Mouse (Mus musculus): ENCODE data around the gene Il2.

Gene Il2

GRCm38 (mm10) chr3:37125655-37126054 is at the start of gene Il2:
Gene Il2, minus strand, starts transcription at chr3:37125959.
- DNase-seq (ENCODE audit: extremely low spot score, low read depth, low spot score): no peak

GRCm38 (mm10) chr3:37174711-37175572 is 49.2 kb upstream of the Il2 start:
- no peak for DNase-seq (ENCODE audit: extremely low spot score, low read depth, low spot score)

- DNase-seq (ENCODE audit: extremely low spot score, low read depth, low spot score): no peak
Observed at GRCm38 (mm10) chr3:37173285-37173684, 47.5 kb upstream of the Il2 start.

- DNase-seq (ENCODE audit: extremely low spot score, low read depth, low spot score): no peak
Observed at GRCm38 (mm10) chr3:37169283-37169682, 43.5 kb upstream of the Il2 start.

GRCm38 (mm10) chr3:37161096-37161495 is 35.3 kb upstream of the Il2 start:
- no peak for DNase-seq (ENCODE audit: extremely low spot score, low read depth, low spot score)

GRCm38 (mm10) chr3:37158246-37158645 is 32.5 kb upstream of the Il2 start:
- DNase-seq (ENCODE audit: extremely low spot score, low read depth, low spot score): no peak

GRCm38 (mm10) chr3:37157082-37157481 is 31.3 kb upstream of the Il2 start:
- DNase-seq (ENCODE audit: extremely low spot score, low read depth, low spot score): no peak

GRCm38 (mm10) chr3:37154396-37154795 is 28.6 kb upstream of the Il2 start:
- no peak for DNase-seq (ENCODE audit: extremely low spot score, low read depth, low spot score)

GRCm38 (mm10) chr3:37153004-37153403 is 27.2 kb upstream of the Il2 start:
- DNase-seq (ENCODE audit: extremely low spot score, low read depth, low spot score): no peak

GRCm38 (mm10) chr3:37152274-37152673 is 26.5 kb upstream of the Il2 start:
- no peak for DNase-seq (ENCODE audit: extremely low spot score, low read depth, low spot score)

- no peak for DNase-seq (ENCODE audit: extremely low spot score, low read depth, low spot score)
Observed at GRCm38 (mm10) chr3:37146810-37147209, 21.1 kb upstream of the Il2 start.

GRCm38 (mm10) chr3:37146406-37146805 is 20.6 kb upstream of the Il2 start:
- no peak for DNase-seq (ENCODE audit: extremely low spot score, low read depth, low spot score)

GRCm38 (mm10) chr3:37144979-37145378 is 19.2 kb upstream of the Il2 start:
- no peak for DNase-seq (ENCODE audit: extremely low spot score, low read depth, low spot score)

- DNase-seq (ENCODE audit: extremely low spot score, low read depth, low spot score): no peak
Observed at GRCm38 (mm10) chr3:37141827-37142226, 16.1 kb upstream of the Il2 start.

- DNase-seq (ENCODE audit: extremely low spot score, low read depth, low spot score): no peak
Observed at GRCm38 (mm10) chr3:37140168-37140906, 14.6 kb upstream of the Il2 start.

- DNase-seq (ENCODE audit: extremely low spot score, low read depth, low spot score): no peak
Observed at GRCm38 (mm10) chr3:37139192-37139591, 13.4 kb upstream of the Il2 start.

- no peak for DNase-seq (ENCODE audit: extremely low spot score, low read depth, low spot score)
Observed at GRCm38 (mm10) chr3:37137231-37137630, 11.5 kb upstream of the Il2 start.

GRCm38 (mm10) chr3:37129063-37129462 is 3.3 kb upstream of the Il2 start:
- no peak for DNase-seq (ENCODE audit: extremely low spot score, low read depth, low spot score)

- no peak for DNase-seq (ENCODE audit: extremely low spot score, low read depth, low spot score)
Observed at GRCm38 (mm10) chr3:37128269-37128668, 2.5 kb upstream of the Il2 start.

- no peak for DNase-seq (ENCODE audit: extremely low spot score, low read depth, low spot score)
Observed at GRCm38 (mm10) chr3:37126162-37126561, 403 bp upstream of the Il2 start.

- no peak for DNase-seq (ENCODE audit: extremely low spot score, low read depth, low spot score)
Observed at GRCm38 (mm10) chr3:37090721-37091120, 35.0 kb downstream of the Il2 start.

- no peak for DNase-seq (ENCODE audit: extremely low spot score, low read depth, low spot score)
Observed at GRCm38 (mm10) chr3:37084860-37085259, 40.9 kb downstream of the Il2 start.

Measured in hindlimb bud, embryonic 11.5 days (tissue).